Mouse (Mus musculus) CH12.LX (cell line): Measurements from ENCODE around the gene Dgkq. TPM values are rescaled to one million over a fixed set of nuclear protein-coding genes. Genes with fewer than 3 reads are reported as not detected.

ENCODE experiments used
- DNase-seq: peaks from one replicate; pipeline ENCODE4 v3.0.0-alpha.2; 2013; ENCODE audit errors: extremely low read depth
- H3K27ac ChIP-seq: 2 replicates; pipeline ENCODE4 v1.5.1; 2012; ENCODE audit warnings: low read depth, mild to moderate bottlenecking, control low read depth, moderate library complexity; ENCODE audit not compliant: insufficient read depth
- H3K27me3 ChIP-seq: replicated peaks from 2 replicates; pipeline ENCODE3; 2012; ENCODE audit warnings: inconsistent platforms
- H3K36me3 ChIP-seq, 2 experiments: replicated peaks in 1 of 2; 2 replicates each; pipeline versions ENCODE3 to v1.6.1; 2012; ENCODE audit warnings: inconsistent platforms in 1 of 2, low read length in 1 of 2, mild to moderate bottlenecking in 1 of 2, mixed read lengths in 1 of 2, moderate library complexity in 1 of 2; ENCODE audit not compliant: control insufficient read depth in 1 of 2, insufficient read depth in 1 of 2
- H3K4me1 ChIP-seq, 2 experiments: 2 replicates each; pipeline ENCODE4 v1.6.1; 2012; ENCODE audit warnings: inconsistent platforms in 1 of 2, moderate library complexity in 1 of 2; ENCODE audit not compliant: insufficient read depth in 2 of 2, control insufficient read depth in 1 of 2
- H3K4me2 ChIP-seq: 2 replicates; pipeline ENCODE4 v1.6.1; 2012; ENCODE audit warnings: low read depth, mild to moderate bottlenecking, control low read depth; ENCODE audit not compliant: poor library complexity, insufficient read depth, severe bottlenecking
- H3K4me3 ChIP-seq, 3 experiments: fragments of 150-350 bp in 1 of 3; sonication (generic) in 1 of 3; replicated peaks in 1 of 3; 2 replicates each; pipeline versions ENCODE3 to v1.5.1; 2011 to 2012; ENCODE audit warnings: low read depth in 2 of 3, low read length in 2 of 3, mild to moderate bottlenecking in 2 of 3, moderate library complexity in 2 of 3, control low read depth in 1 of 3, improper control_type of control experiment in 1 of 3, inconsistent platforms in 1 of 3, mixed read lengths in 1 of 3; ENCODE audit not compliant: poor library complexity in 1 of 3
- H3K79me2 ChIP-seq: replicated peaks from 2 replicates; pipeline ENCODE4 v1.6.1; 2012; ENCODE audit warnings: mild to moderate bottlenecking, moderate library complexity; ENCODE audit not compliant: control insufficient read depth, poor library complexity, insufficient read depth, severe bottlenecking; ENCODE audit errors: extremely low read depth
- H3K9ac ChIP-seq: 2 replicates; pipeline ENCODE4 v1.6.1; 2012; ENCODE audit warnings: low read depth, mild to moderate bottlenecking, control low read depth, moderate library complexity; ENCODE audit not compliant: insufficient read depth
- H3K9me3 ChIP-seq: replicated peaks from 2 replicates; pipeline ENCODE3; 2012; ENCODE audit warnings: low read length, inconsistent platforms, mixed read lengths
- BHLHE40 ChIP-seq: IDR thresholded peaks from 2 replicates; pipeline ENCODE4 v1.6.1; 2011; ENCODE audit warnings: mild to moderate bottlenecking, low read depth, low read length, improper control_type of control experiment
- CHD1 ChIP-seq: IDR thresholded peaks from 2 replicates; pipeline ENCODE4 v1.6.1; 2012; ENCODE audit warnings: low read depth, low read length, improper control_type of control experiment, inconsistent platforms
- CTCF ChIP-seq, 2 experiments: IDR thresholded peaks in 1 of 2; conservative IDR thresholded peaks in 1 of 2; 2 replicates each; pipeline ENCODE4 v1.5.1; 2011 to 2012; ENCODE audit warnings: low read depth in 2 of 2, low read length in 2 of 2, improper control_type of control experiment in 1 of 2, inconsistent platforms in 1 of 2, mild to moderate bottlenecking in 1 of 2, moderate library complexity in 1 of 2
- E2F4 ChIP-seq: IDR thresholded peaks from 2 replicates; pipeline ENCODE4 v1.6.1; 2011; ENCODE audit warnings: low read depth, low read length, improper control_type of control experiment; ENCODE audit not compliant: insufficient replicate concordance
- ELF1 ChIP-seq: IDR thresholded peaks from 2 replicates; pipeline ENCODE4 v1.6.1; 2014; ENCODE audit warnings: low read depth, mild to moderate bottlenecking, inconsistent platforms, low read length, improper control_type of control experiment
- EP300 ChIP-seq: IDR thresholded peaks from 2 replicates; pipeline ENCODE4 v1.6.1; 2011; ENCODE audit warnings: low read length, improper control_type of control experiment
- ETS1 ChIP-seq: conservative IDR thresholded peaks from 2 replicates; pipeline ENCODE4 v1.6.1; 2012; ENCODE audit warnings: low read depth, mild to moderate bottlenecking, inconsistent platforms, low read length, improper control_type of control experiment, moderate library complexity
- GABPA ChIP-seq: IDR thresholded peaks from 2 replicates; pipeline ENCODE4 v1.6.1; 2012; ENCODE audit warnings: low read depth, low read length, improper control_type of control experiment, inconsistent platforms; ENCODE audit not compliant: insufficient replicate concordance
- HCFC1 ChIP-seq: IDR thresholded peaks from 2 replicates; pipeline ENCODE4 v1.6.1; 2012; ENCODE audit warnings: low read depth, mild to moderate bottlenecking, inconsistent platforms, low read length, improper control_type of control experiment
- IRF4 ChIP-seq: IDR thresholded peaks from 2 replicates; pipeline ENCODE4 v1.6.1; 2014; ENCODE audit warnings: low read depth, mild to moderate bottlenecking, inconsistent platforms, low read length, improper control_type of control experiment
- JUND ChIP-seq: conservative IDR thresholded peaks from 2 replicates; pipeline ENCODE4 v1.6.1; 2011; ENCODE audit warnings: low read depth, low read length, improper control_type of control experiment
- MAFK ChIP-seq: IDR thresholded peaks from 2 replicates; pipeline ENCODE4 v1.6.1; 2011; ENCODE audit warnings: low read length, improper control_type of control experiment; ENCODE audit not compliant: insufficient replicate concordance
- MAX ChIP-seq: IDR thresholded peaks from 2 replicates; pipeline ENCODE4 v1.6.1; 2011; ENCODE audit warnings: low read length, improper control_type of control experiment
- MAZ ChIP-seq: IDR thresholded peaks from 2 replicates; pipeline ENCODE4 v1.6.1; 2012; ENCODE audit warnings: low read depth, mild to moderate bottlenecking, inconsistent platforms, low read length, improper control_type of control experiment, moderate library complexity
- MEF2A ChIP-seq: IDR thresholded peaks from 2 replicates; pipeline ENCODE4 v1.6.1; 2014; ENCODE audit warnings: low read depth, mild to moderate bottlenecking, inconsistent platforms, low read length, improper control_type of control experiment, borderline replicate concordance
- MXI1 ChIP-seq: IDR thresholded peaks from 2 replicates; pipeline ENCODE4 v1.6.1; 2011; ENCODE audit warnings: mild to moderate bottlenecking, low read depth, low read length, improper control_type of control experiment
- MYC ChIP-seq: IDR thresholded peaks from 2 replicates; pipeline ENCODE4 v1.6.1; 2011; ENCODE audit warnings: low read depth, mild to moderate bottlenecking, improper control_type of control experiment, low read length
- NELFE ChIP-seq: IDR thresholded peaks from 2 replicates; pipeline ENCODE4 v1.6.1; 2011; ENCODE audit warnings: low read depth, low read length, improper control_type of control experiment
- NRF1 ChIP-seq: IDR thresholded peaks from 2 replicates; pipeline ENCODE4 v1.6.1; 2014; ENCODE audit warnings: low read depth, mild to moderate bottlenecking, inconsistent platforms, low read length, improper control_type of control experiment, moderate library complexity
- PAX5 ChIP-seq: IDR thresholded peaks from 2 replicates; pipeline ENCODE4 v1.6.1; 2012; ENCODE audit warnings: low read length, inconsistent platforms, mixed read lengths
- POLR2A ChIP-seq: IDR thresholded peaks from 2 replicates; pipeline ENCODE4 v1.6.1; 2011; ENCODE audit warnings: low read depth, mild to moderate bottlenecking, improper control_type of control experiment, low read length
- POLR2AphosphoS2 ChIP-seq: IDR thresholded peaks from 2 replicates; pipeline ENCODE4 v1.6.1; 2011; ENCODE audit warnings: low read depth, low read length, improper control_type of control experiment
- RAD21 ChIP-seq: IDR thresholded peaks from 2 replicates; pipeline ENCODE4 v1.6.1; 2011; ENCODE audit warnings: low read depth, mild to moderate bottlenecking, low read length, improper control_type of control experiment, moderate library complexity
- RCOR1 ChIP-seq: conservative IDR thresholded peaks from 2 replicates; pipeline ENCODE4 v1.6.1; 2012; ENCODE audit warnings: low read depth, mild to moderate bottlenecking, inconsistent platforms, low read length, improper control_type of control experiment
- SIN3A ChIP-seq: IDR thresholded peaks from 2 replicates; pipeline ENCODE4 v1.6.1; 2012; ENCODE audit warnings: low read length, improper control_type of control experiment, inconsistent platforms
- SMC3 ChIP-seq: IDR thresholded peaks from 2 replicates; pipeline ENCODE4 v1.6.1; 2011; ENCODE audit warnings: low read depth, low read length, improper control_type of control experiment
- TBP ChIP-seq: conservative IDR thresholded peaks from 2 replicates; pipeline ENCODE4 v1.6.1; 2011; ENCODE audit warnings: low read depth, low read length, improper control_type of control experiment
- TCF12 ChIP-seq: IDR thresholded peaks from 2 replicates; pipeline ENCODE4 v1.6.1; 2014; ENCODE audit warnings: low read depth, mild to moderate bottlenecking, inconsistent platforms, low read length, improper control_type of control experiment
- USF1 ChIP-seq: IDR thresholded peaks from 2 replicates; pipeline ENCODE4 v1.6.1; 2014; ENCODE audit warnings: low read depth, mild to moderate bottlenecking, inconsistent platforms, low read length, improper control_type of control experiment
- ZC3H11A ChIP-seq: IDR thresholded peaks from 2 replicates; pipeline ENCODE4 v1.6.1; 2012; ENCODE audit warnings: low read depth, mild to moderate bottlenecking, inconsistent platforms, low read length, improper control_type of control experiment
- ZKSCAN1 ChIP-seq: IDR thresholded peaks from 2 replicates; pipeline ENCODE4 v1.6.1; 2012; ENCODE audit warnings: low read depth, inconsistent platforms, low read length, improper control_type of control experiment, borderline replicate concordance
- ZNF384 ChIP-seq: IDR thresholded peaks from 2 replicates; pipeline ENCODE4 v1.6.1; 2012; ENCODE audit warnings: low read depth, low read length, improper control_type of control experiment, inconsistent platforms
- dilution Hi-C: fragments of 300-500 bp; cut with MboI; formaldehyde crosslinking; loops from 2 replicates; pipeline ENCODE4 v1.14.3; 2020; ENCODE audit warnings: low sequenced_read_pairs; ENCODE audit not compliant: extremely low pct_unique_long_range_greater_than_20kb, extremely low pct_ligation_motif_present
- in situ Hi-C: fragments of 300-500 bp; cut with MboI; formaldehyde crosslinking; loops from 3 replicates; pipeline ENCODE4 v1.14.3; 2019; ENCODE audit warnings: low sequenced_read_pairs, low pct_ligation_motif_present, low pct_unique_long_range_greater_than_20kb, mixed read lengths
- polyA plus RNA-seq: library from polyadenylated mRNA; unstranded; fragments of >175 nt; gene quantifications from 2 replicates; pipeline ENCODE4 v1.2.1, GENCODE M21; 2012; ENCODE audit warnings: low read depth; ENCODE audit not compliant: insufficient read length
- total RNA-seq, 2 experiments: library from RNA; depleted of rRNA; stranded (reverse); fragments of 300-350 nt in 1 of 2; fragments of >200 nt in 1 of 2; gene quantifications; 2 replicates each; pipeline ENCODE4 v1.2.3; 2012 to 2014

The Dgkq gene
- total and polyA plus RNA-seq, 3 experiments, result 3.7 to 8.5 (median 4.4) TPM

DNA sequence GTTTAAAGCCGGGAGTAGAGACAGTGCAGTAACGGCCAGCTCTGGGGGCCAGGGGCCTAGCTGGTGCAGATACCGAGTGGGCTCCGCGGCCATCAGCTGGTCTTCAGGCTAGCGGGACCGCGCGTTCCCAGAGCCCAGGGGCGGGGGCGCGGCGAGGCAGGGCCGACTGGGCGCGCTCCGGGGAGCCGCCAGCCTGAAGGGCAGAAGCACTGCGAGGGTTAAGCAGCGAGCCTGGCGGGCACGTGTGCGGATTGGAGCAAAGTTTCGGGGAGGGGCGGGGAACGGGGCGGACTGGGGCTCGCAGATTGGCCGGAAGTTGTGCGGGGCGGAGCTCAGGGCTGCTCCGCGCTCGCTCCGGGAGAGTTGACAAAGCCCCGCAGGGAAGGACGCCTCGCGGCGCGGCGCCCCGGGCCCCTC, 24.4 kb upstream of the Dgkq start:
- H3K27me3 ChIP-seq, result peaks cover 49% of the 10 kb centered on the region
- H3K9ac ChIP-seq, result peak overlapping the region; percentile 10; the same call in 1 of the 2 replicates
- peak overlapping the region; percentile 78 for H3K4me2 ChIP-seq
- peaks cover 3 to 5% of the 10 kb centered on the region in 2 experiments; a peak in 2 of 4 replicates for H3K4me1 ChIP-seq
- TF ChIP-seq ZC3H11A, result no peak
- TF ChIP-seq NRF1, result no peak
- TF ChIP-seq E2F4, result no peak
- no peak for TF ChIP-seq CTCF (conservative IDR thresholded peaks at IDR 0.05 in 1 of 2, IDR thresholded peaks at IDR 0.05 in 1 of 2; ENCODE audit: low read depth in 2 of 2, low read length in 2 of 2)
- no peak for TF ChIP-seq RAD21
- no peak for TF ChIP-seq POLR2AphosphoS2
- TF ChIP-seq MYC, result no peak
- no peak for TF ChIP-seq HCFC1
- TF ChIP-seq USF1, result peak; percentile 50
- TF ChIP-seq SIN3A, result peak; percentile 67
- no peak for TF ChIP-seq ZKSCAN1
- TF ChIP-seq NELFE, result no peak
- TF ChIP-seq JUND, result no peak
- no peak for TF ChIP-seq EP300
- TF ChIP-seq MAX, result peak; percentile 55; the same call in 1 of the 2 replicates
- no peak for TF ChIP-seq ETS1
- no peak for TF ChIP-seq CHD1
- TF ChIP-seq POLR2A, result no peak
- TF ChIP-seq ZNF384, result no peak
- no peak for TF ChIP-seq MAFK
- peak; percentile 79 for TF ChIP-seq BHLHE40
- TF ChIP-seq SMC3, result no peak
- TF ChIP-seq IRF4, result no peak
- TF ChIP-seq ELF1, result 0 out of 2 replicates have a peak, but pooled peaks have one; percentile 35
- 0 out of 2 replicates have a peak, but pooled peaks have one; percentile 37 for TF ChIP-seq MAZ
- TF ChIP-seq TCF12, result no peak
- TF ChIP-seq TBP, result no peak
- no peak for TF ChIP-seq MEF2A
- no peak for TF ChIP-seq GABPA
- TF ChIP-seq MXI1, result peak; percentile 54; the same call in 1 of the 2 replicates
- no peak for TF ChIP-seq PAX5
- TF ChIP-seq RCOR1, result no peak
- no peaks in the 10 kb centered on the region for H3K36me3 ChIP-seq
- dilution Hi-C loops (no loop called here), in situ Hi-C loops (no loop called here)
- no peak overlapping the region for H3K27ac ChIP-seq
- H3K79me2 ChIP-seq, result no peaks in the 10 kb centered on the region
- DNase-seq, result peak; percentile 85
- H3K4me3 ChIP-seq, result peak overlapping the region in 2 of 3 experiments; percentile 41 to 55
- peaks cover 7% of the 10 kb centered on the region for H3K9me3 ChIP-seq
